Mouse (Mus musculus) brain, embryonic 18.5 days (tissue): ENCODE measurements around the gene Snap91.

Experiments used
- DNase-seq: peaks from one replicate; pipeline ENCODE4 v3.0.0-alpha.2; 2012; ENCODE audit warnings: low read depth, low spot score

Snap91 gene

DNA sequence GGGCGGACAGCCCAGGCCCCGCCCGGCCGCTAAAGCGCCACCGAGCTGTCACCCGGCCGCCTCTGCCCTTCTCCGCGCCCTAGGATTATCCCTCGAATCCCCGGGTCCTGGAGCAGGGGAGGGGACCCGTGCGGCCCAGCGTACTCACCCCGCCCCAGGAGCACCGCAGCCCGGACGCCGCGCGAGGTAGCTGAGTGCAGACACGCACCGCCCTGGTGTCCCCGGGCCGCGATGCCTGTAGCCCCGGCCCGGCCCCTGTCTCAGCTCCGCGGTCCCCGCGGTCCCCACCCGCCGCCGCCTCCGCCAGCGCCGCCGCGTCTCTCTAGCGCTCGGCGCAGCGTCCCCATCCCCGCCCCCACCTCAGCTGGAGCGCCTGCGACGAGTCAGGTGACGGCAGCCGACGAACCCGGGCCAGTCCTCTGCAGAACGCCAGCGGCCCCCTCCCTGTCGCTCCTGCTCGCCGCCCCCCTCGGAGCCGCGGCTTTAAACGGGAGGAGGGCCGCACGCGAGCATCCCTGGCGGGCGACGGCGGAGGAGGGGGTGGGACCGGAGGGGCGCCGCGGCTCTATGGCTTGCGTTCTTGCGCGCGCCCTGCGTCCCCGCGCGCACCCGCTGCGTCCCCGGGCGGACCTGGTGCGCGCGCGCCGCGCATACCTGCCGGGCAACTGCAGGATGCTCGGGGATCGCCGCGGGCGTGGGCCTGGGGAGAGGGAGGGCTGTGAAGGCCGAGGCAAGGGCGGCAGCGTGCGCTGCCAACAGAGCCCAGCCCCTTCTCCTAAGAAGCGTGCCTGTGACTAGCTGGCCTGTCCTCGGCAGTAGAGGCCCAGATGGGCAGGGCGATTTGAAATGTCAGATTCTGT lies at the start of gene Snap91:
Gene Snap91 (minus strand): TSS at position 542 of the 860 bp plus-strand sequence.
- DNase-seq, result peak; percentile 89

DNA sequence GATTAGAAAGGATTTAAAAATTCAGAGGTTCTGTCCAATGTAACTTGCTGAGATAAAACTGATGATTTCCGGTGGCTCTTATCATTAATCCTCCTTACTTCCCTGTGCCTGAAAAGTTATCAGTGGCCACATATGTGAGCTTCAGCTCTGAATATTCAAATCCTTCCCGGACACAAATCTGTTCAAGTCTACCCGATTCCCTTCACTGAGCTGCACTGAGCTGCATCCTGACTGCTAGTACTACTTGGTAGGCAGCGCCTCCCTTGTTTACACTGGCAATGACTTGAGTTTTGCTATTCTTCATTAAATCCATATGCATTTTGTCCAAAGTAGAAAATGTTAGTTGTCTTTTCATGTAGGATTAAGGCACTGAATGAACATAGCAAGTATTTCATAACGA lies 46.1 kb upstream of the Snap91 start:
- no peak for DNase-seq

GRCm38 (mm10) chr9:86925688-86926087 lies 45.2 kb upstream of the Snap91 start:
- DNase-seq, result no peak

GRCm38 (mm10) chr9:86922430-86922829 lies 42.0 kb upstream of the Snap91 start:
- no peak for DNase-seq

DNA sequence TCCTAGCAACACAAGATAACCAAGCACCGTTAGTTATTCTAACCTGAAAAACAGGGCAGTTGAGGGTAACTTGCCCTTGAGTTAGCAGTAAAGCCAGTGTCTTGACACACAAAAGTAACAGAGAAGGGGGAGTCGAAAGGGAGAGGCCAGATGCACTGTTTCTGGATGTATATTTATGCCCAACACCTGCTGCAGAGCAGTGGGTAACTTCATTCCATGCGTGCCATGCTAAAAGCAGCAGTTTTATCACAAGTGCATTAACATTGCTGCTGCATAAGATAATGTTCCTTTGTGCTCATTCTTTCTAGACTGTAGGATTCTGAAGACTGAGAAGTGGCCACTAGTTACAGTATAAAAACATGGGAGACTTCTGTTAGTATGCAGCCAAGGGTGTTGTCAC lies 36.1 kb upstream of the Snap91 start:
- no peak for DNase-seq

GRCm38 (mm10) chr9:86899502-86900199 lies 19.2 kb upstream of the Snap91 start:
- no peak for DNase-seq

DNA sequence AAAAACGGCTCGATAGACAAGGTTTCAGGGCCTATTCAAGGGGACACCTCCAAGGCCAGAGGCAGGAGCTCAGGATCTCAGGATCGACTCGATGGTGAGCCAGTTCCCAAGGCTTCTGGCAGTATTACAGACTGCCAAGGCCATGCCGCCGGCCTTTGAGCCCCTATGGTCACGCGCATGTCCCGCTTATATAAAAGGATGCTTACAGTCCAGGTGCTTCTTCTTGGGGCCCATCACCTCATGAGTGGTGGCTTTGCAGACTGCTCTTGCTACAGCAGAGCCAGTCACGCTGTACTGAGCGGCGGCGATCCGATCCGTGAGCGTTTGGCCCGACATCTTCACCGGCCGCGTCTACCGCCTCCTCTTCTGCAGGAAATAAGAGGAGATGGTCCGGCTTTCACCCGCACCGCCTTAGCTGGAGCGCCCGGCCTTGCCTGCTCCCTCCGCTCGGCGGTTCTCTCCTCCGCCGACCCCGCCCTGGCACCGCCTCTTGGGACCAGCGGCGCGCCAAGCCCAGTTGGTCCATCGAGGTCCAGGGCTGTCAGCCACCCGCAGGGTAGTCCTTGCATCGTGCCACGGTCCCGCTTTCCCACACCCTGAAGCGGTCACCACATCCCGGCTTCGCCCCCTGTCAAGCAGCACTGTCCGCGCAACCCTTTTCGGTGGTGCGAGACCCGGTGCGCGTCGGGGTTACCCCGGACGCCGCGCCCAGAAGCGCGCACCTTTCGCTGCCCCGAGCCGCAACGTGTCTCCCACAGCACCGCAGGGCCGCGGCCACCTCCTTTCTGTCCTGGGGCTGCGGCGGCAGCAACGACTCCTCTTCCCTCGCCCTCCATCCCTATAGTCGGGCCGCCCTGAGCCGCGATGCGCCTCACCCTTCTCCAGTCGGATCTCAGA lies 990 bp downstream of the Snap91 start:
- DNase-seq, result no peak

GRCm38 (mm10) chr9:86878716-86879115 lies 1.7 kb downstream of the Snap91 start:
- DNase-seq, result no peak

DNA sequence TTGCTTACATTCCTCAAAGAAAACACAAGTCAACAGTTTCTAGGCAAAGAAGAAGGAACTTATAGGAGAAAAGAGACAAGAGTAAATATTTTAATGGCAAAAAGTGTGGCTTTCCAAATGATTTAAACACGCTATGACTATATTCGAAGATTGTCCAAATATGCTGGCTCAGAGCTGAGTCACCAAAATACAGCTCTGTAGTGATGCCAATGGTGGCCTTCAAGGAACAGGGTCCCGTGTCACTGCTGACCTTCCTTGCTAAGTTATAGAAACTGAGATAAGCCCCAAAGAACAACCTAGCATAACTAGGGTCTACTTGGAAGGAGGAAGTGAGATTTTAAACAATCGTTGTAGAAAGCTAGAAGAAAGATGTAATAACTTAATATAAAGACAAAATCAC lies 6.8 kb downstream of the Snap91 start:
- DNase-seq, result no peak

DNA sequence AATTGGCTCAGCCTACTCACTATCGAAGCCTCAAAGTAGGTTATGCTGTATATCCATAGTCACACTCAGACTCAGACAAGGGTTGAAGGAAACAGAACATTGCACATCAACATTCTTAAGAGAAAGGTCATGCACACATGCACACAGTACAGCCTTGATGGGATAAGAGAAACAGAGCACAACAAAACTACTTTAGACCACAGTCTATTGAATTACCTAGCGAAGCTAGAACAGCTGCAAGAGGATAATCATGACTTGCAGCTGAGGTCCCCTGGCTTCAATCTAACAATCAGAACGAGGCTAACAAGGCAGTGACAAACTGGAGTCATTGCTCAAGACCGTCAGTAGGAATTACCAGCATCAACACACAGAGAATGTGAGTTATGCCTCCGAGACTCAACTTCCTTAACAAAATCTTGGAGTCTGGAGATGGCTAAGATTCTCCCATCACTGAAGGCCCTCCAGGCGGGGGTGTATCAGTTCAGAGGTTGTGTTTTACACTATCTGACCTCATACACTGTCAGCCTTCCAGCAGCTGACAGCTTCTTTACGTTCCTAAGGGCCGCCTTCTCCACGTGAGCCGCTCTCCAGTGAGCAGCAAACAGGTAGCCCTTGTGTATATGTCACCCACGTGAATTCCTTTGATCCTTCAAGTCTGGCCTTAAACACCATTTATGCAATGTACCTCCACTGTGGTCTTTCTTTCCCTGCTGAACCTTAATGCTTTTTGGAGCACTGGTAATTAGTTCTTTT lies 10.7 kb downstream of the Snap91 start:
- no peak for DNase-seq

DNA sequence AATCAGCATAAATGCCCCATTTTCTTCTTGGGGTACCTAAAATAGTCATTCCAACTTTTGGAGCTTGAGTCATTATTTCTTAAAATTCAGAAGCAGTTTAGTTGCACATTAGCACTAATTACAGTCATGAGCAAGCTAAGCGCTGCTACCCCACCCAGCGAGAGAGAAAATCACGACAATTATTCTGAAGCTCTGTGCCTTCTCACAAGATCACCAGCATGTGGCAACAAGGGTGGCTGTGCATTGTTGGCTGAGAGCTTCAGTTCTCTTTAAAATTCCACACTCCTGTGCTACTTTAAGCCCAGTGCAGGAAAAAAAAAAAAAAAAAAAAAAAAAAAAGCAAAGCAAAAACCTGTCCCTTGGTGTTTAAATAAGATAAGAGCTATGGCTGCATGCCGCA lies 22.4 kb downstream of the Snap91 start:
- no peak for DNase-seq

DNA sequence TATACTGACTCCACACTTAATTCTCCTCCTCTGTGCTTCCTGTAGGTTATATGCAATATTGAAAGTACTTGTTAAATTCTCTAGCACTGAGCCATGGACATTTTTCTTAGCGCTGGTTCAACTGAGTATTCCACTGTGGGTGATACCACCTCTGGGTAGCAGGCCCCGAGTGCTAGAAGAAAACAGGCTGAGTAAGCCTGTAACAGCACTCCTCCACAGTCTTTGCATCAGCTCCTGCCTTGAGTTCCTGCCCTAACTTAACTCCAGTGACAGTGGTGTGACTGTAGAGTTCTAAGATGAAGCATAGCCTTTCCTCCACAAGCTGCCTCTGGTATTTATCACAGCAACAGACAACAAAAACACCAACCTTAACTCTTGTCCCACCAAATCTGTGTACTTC lies 22.8 kb downstream of the Snap91 start:
- no peak for DNase-seq

DNA sequence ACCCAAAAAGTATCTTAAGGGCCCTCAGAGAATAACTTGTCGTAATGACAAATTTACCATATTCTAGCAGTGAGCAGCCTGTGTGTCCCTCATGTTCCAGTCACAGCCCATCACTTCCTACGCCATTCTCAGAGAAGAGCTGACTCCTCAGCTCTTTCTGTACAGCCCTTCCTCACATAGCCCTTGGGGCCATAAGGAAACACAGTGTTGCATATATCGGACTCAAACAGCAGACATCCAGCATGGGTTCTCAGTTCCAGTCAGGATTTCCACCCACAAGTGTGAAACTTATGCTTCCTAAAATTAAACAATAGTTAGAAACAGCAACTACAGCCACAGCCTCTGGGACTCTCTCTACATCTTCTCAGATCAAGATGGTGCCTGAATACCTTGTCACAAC lies 27.6 kb downstream of the Snap91 start:
- DNase-seq, result no peak

DNA sequence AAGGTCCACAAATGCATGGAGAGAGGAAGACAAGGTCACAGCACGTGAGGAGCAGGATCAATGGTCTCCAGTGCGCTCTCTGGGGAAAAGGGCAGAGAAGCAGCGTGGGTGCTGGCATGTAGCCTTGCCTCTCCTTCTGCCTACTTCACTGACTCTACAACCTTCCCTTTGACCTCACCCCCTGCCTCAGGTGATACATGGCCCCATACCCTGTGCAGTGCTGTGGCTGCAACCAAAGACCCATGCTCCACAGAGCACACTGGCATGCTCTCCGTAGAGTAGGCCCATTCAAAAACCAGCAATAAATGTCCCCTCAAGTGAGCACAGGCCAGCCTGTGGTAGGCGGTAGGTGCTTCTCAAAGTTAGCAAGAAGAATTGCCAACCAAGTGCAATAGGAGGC lies 28.8 kb downstream of the Snap91 start:
- no peak for DNase-seq

GRCm38 (mm10) chr9:86850452-86851207 lies 29.8 kb downstream of the Snap91 start:
- DNase-seq, result no peak

DNA sequence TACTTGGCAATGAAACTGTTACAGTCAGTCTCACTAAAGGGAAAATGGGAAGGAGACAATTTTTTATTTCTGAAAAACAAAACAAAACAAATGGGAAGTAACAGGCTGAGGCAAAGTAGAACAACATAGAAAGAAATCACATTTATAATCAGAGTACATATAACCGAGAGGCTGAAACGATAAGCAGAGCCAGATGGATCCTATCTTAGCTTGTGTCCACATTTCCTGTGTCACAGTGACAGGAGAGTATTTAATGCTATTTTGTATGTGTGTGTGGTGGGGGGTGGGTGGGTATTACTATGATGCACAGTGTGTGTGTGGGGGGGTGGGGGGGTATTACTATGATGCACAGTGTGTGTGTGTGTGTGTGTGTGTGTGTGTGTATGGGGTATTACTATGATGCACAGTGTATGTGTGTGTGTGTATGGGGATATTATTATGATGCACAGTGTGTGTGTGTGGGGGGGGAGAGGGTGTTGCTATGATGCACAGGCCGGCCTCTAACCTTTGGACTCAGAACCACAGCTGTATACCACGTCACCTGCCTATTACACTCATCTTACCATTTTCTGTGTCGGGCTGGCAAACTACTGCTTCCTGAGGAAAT lies 36.6 kb downstream of the Snap91 start:
- no peak for DNase-seq

DNA sequence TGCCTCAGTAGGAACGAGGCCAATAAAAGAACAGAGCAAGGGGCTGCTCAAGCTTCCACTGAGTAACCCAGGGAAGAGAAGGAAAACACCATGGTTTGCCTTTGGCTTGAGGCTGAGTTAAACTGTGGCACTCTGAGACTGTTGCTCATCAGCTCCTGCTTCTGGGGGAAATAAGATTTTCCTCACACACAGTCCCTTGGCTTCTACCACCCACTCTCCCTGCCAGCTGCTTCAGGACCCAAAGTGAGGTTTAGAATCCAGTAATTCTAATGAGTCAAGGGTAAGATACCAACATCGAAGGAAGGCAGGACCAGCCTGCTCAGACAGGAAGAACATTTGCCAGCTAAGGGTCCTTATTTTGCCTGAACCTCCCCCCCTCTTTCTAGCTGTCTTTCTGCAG lies 50.7 kb downstream of the Snap91 start:
- no peak for DNase-seq

GRCm38 (mm10) chr9:86829034-86829433 lies 51.4 kb downstream of the Snap91 start:
- no peak for DNase-seq

DNA sequence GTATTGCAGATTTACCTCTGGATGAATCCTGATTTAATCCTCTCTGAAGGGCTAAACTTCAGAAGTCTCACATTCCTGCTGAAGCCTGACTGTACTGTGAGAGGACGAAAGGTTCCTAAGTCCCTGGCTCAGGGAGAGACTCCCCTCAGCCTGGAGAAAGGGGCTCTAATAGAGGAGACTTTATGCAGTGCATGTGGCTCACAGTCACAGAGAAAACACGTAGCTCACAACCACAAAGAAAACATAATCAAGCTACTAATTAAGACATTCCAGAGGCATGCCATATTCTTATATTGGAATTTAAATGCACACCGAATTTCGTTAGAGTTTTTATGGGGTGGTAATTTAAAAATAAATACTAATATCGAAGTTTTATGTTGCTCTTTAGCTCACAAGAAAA lies 61.1 kb downstream of the Snap91 start:
- no peak for DNase-seq

GRCm38 (mm10) chr9:86817673-86818072 lies 62.8 kb downstream of the Snap91 start:
- DNase-seq, result no peak
